Mouse (Mus musculus) natural killer cell, adult 2 months (primary cell): ENCODE results near the gene Tmem221.

ENCODE experiments used
- DNase-seq, 2 experiments: peaks; one replicate each; pipeline ENCODE4 v3.0.0; 2022; ENCODE audit warnings: low spot score in 2 of 2

Tmem221 gene

DNA sequence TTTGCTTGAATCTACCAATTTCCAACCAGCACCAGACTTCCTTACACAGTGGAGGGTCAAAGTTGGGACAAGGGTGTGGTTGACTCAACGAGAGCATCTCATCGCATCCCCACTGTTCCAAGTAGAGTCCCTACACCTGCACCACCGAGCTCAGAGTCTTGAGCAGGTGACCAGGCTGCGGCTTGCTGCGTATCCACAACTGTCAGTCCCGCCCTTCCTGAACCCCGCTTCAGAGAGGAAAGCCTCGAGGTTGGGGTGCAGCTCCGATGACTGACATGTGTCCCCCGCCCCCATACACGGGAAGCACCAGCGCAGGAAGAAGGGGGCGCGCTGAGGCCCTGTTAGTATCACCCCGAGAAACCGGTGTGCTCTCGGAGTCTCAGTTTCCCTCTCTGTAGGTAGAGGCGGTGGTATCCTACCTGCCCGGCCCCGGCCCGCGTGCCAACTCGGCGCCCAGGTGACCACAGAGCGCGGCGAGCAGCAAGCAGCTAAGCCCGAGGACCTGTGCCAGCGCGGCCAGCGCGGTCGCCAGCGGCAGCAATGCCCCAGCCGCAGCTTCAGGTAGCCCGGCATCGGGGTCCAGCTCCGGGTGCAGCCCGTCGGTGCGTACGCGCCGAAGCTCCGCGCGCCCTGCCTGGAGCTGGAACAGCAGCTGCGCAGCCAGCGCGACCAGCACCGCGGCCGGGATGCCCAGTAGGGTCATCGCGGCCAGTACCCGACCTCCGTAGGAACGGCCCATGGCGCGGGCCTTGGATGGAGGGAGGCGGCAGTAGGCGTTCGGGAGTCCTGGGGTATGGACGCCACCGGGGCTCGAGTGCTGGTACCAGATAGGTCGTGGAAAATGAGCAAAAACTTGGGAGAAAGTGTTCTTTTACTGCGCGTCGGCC, at the start of gene Tmem221:
Gene Tmem221, minus strand, starts transcription at position 801 of the 887 bp plus-strand sequence.
- DNase-seq, result no peak

DNA sequence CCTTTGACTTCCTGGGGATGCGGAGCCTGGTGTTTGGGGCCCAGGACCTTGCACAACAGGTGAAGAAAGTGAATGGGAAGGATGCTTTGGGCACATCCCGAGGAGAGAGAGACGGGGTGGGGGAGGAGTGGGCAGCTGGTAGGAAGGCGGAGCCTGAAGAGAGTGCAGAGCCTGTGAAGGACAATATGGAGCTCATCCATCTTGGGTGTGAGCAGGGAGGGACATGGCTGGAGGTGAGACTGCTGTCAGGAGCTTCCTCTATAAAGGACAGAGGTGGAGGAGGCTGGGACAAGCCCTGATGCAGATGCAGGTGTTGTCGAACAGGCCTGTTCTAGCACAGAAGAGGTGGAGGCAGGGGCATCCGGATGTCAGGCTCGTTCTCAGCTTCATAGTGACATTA, 45.4 kb upstream of the Tmem221 start:
- DNase-seq, result no peak

- no peak for DNase-seq
Measured at GRCm38 (mm10) chr8:71602666-71603334, 44.1 kb upstream of the Tmem221 start.

GRCm38 (mm10) chr8:71601939-71602665, 43.4 kb upstream of the Tmem221 start:
- DNase-seq, result peak in 1 of 2 experiments; percentile 21

GRCm38 (mm10) chr8:71598841-71599240, 40.2 kb upstream of the Tmem221 start:
- no peak for DNase-seq

DNA sequence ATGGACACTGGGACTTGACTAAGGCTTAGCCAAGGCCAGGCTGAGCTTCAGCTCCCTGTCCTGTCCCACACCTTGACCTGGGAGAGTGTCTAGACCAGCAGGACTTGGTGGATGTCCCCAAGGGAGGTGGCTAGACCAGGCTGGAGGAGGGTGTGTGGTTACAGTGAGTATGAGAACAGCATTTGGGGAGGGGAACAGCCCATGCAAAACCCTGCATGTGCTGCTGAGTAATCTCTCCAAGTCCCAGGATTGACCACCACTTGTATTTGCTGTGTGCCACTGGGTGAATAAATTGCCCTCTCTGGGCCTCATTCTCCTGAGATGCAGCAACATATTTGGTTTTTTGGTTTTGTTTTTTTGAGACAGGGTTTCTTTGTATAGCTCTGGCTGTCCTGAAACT, 39.7 kb upstream of the Tmem221 start:
- no peak for DNase-seq

DNA sequence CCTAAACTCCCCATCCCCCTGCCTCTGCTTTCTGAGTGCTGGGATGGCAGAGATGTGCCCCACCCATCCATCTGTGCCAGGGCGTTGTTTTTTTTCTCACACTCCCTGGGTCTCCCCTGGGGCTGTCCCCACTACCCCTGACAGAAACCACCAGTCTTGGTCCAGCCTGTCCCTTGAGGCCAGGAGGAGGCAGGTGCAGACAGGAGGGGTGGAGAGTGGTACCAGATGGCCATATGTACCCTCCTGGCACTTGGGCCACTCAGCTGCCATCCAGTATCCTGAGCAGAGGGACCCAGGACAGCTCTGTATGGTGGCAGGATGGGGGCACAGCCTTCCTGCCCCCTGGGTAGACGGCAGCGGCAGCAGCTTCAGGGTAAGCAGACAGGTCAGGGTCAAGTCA, 38.8 kb upstream of the Tmem221 start, which contains the start of gene Fam129c:
Gene Fam129c, plus strand, starts transcription at position 198 of the 400 bp plus-strand sequence.
- DNase-seq, result peak in 1 of 2 experiments; percentile 29

- DNase-seq, result peak in 1 of 2 experiments; percentile 57
Measured at GRCm38 (mm10) chr8:71596798-71597197, 38.1 kb upstream of the Tmem221 start.

GRCm38 (mm10) chr8:71596384-71596783, 37.7 kb upstream of the Tmem221 start:
- no peak for DNase-seq

DNA sequence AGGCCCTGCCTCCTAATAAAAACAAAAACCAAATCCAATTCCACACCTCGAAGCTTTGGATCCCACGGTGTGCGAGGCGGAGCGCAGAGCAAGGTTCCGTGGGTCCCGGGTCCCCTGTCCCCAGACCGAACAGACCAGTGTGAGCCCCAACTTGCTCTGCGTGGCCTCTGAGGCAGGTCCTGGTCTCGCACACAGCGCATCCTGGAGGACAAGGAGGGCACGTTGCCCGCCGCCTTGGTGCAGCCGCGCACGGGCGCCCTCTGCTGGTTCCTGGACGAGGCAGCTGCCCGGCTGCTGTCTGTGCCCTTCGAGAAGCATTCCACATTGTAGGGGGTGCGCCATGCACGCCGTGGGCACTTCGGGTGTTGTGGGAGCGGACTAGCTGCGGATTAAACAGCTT, 37.2 kb upstream of the Tmem221 start:
- peak; percentile 81 to 90 for DNase-seq

DNA sequence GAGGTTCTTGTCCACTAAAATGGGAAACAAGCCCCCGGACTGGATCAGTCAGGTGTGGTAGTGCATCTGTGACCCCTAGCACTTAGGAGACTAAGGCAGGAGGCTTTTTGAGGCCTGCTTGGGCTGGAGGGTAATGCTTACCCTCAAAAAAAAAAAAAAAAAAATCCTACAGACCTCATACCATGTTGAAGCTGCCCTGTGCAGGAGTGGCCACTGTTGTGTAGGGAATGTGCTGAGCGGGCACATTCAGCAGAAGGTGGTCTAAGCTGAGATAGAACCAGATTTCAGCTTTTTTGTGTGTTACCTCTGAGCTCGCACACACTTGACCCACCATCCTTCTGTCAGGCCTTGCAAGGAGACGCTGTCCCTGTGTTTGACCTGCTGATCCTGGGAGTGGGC, 35.7 kb upstream of the Tmem221 start:
- DNase-seq, result no peak

GRCm38 (mm10) chr8:71593556-71594323, 35.1 kb upstream of the Tmem221 start:
- no peak for DNase-seq

- peak in 1 of 2 experiments; percentile 67 for DNase-seq
Measured at GRCm38 (mm10) chr8:71592374-71593170, 33.9 kb upstream of the Tmem221 start.

GRCm38 (mm10) chr8:71591471-71592373, 33.1 kb upstream of the Tmem221 start, which contains the start of gene Pgls:
Gene Pgls, plus strand, starts transcription at chr8:71592176.
- peak; percentile 81 to 88 for DNase-seq

GRCm38 (mm10) chr8:71591017-71591416, 32.3 kb upstream of the Tmem221 start:
- no peak for DNase-seq

GRCm38 (mm10) chr8:71588762-71589161, 30.1 kb upstream of the Tmem221 start:
- no peak for DNase-seq

- DNase-seq, result peak; percentile 68 to 80
Measured at GRCm38 (mm10) chr8:71586891-71587290, 28.2 kb upstream of the Tmem221 start.

- DNase-seq, result no peak
Measured at GRCm38 (mm10) chr8:71580201-71580600, 21.5 kb upstream of the Tmem221 start.

DNA sequence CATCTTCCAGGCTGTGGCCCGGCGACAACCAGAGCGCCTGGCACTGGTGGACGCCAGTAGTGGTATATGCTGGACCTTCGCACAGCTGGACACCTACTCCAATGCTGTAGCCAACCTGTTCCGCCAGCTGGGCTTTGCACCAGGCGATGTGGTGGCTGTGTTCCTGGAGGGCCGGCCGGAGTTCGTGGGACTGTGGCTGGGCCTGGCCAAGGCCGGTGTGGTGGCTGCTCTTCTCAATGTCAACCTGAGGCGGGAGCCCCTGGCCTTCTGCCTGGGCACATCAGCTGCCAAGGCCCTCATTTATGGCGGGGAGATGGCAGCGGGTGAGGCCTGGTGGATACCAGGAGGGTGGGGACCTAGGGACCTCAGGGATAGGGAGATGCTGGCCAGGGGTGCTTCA, 20.8 kb upstream of the Tmem221 start:
- DNase-seq, result no peak
